Mouse (Mus musculus) liver, embryonic 14.5 days (tissue): ENCODE data around the gene Rsph3a.
"Not testable (repeated sequence)": the region's sequence is repeated elsewhere in the genome, so short reads cannot be mapped to it uniquely, and the experiment has no call there.

Experiments used
- CTCF ChIP-seq: IDR thresholded peaks from 2 replicates; pipeline ENCODE4 v1.5.1; 2016; ENCODE audit warnings: antibody characterized with exemption, low read depth, control low read depth
- EP300 ChIP-seq: IDR thresholded peaks from 2 replicates; pipeline ENCODE4 v1.6.1; 2016; ENCODE audit warnings: antibody characterized with exemption, low read depth

DNA sequence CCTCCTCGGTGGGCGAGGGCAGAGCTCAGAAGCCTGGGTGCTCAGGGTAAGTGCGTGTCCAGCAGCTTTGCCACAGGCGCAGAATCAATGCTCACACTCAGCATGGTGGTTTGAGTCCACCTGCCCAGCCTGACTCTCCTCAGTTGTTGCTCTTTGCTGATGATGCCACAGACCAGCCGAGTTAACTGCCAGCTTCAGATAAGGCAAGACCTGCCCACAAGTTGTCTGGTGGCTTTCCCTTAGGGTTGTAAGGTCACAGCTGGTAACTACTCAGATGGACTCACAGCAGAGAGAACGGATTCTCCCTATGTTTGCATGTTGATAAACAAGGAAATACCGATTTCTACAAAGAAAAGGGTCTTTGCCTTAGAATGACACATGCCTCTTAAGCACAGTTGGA, 64.2 kb downstream of the Rsph3a start:
- not testable (repeated sequence) for TF ChIP-seq EP300, CTCF
